Mouse (Mus musculus) testis, postnatal 14 days (tissue): Measurements from ENCODE around the gene Coa5.

Experiments used
- DNase-seq: peaks from one replicate; pipeline ENCODE4 v3.0.0; 2021; ENCODE audit warnings: low spot score

The Coa5 gene

GRCm38 (mm10) chr1:37429366-37430296 is at the start of gene Coa5, which contains the start of gene Unc50:
TSS of gene Coa5 (minus strand) at chr1:37430103.
TSS of gene Unc50 (plus strand) at chr1:37430139.
- peak; percentile 95 for DNase-seq

GRCm38 (mm10) chr1:37479074-37479473 is 49.2 kb upstream of the Coa5 start:
- DNase-seq = no peak

GRCm38 (mm10) chr1:37478416-37478815 is 48.5 kb upstream of the Coa5 start:
- DNase-seq = no peak

- no peak for DNase-seq
Measured at GRCm38 (mm10) chr1:37477928-37478327, 48.0 kb upstream of the Coa5 start.

GRCm38 (mm10) chr1:37477250-37477649 is 47.3 kb upstream of the Coa5 start:
- no peak for DNase-seq

GRCm38 (mm10) chr1:37475312-37475711 is 45.4 kb upstream of the Coa5 start:
- no peak for DNase-seq

- no peak for DNase-seq
Measured at GRCm38 (mm10) chr1:37474634-37475190, 44.8 kb upstream of the Coa5 start.

- DNase-seq = no peak
Measured at GRCm38 (mm10) chr1:37474046-37474445, 44.1 kb upstream of the Coa5 start.

GRCm38 (mm10) chr1:37473251-37473650 is 43.3 kb upstream of the Coa5 start:
- DNase-seq = no peak

GRCm38 (mm10) chr1:37471179-37472148 is 41.6 kb upstream of the Coa5 start:
- DNase-seq = no peak

GRCm38 (mm10) chr1:37469007-37469406 is 39.1 kb upstream of the Coa5 start:
- DNase-seq = no peak

GRCm38 (mm10) chr1:37467806-37468205 is 37.9 kb upstream of the Coa5 start:
- DNase-seq = no peak

GRCm38 (mm10) chr1:37466322-37466995 is 36.6 kb upstream of the Coa5 start:
- no peak for DNase-seq

- no peak for DNase-seq
Measured at GRCm38 (mm10) chr1:37464878-37465452, 35.1 kb upstream of the Coa5 start.

GRCm38 (mm10) chr1:37457546-37457945 is 27.6 kb upstream of the Coa5 start:
- DNase-seq = no peak

GRCm38 (mm10) chr1:37451270-37451669 is 21.4 kb upstream of the Coa5 start:
- no peak for DNase-seq

- DNase-seq = no peak
Measured at GRCm38 (mm10) chr1:37448361-37449095, 18.6 kb upstream of the Coa5 start.

- DNase-seq = no peak
Measured at GRCm38 (mm10) chr1:37442848-37443835, 13.2 kb upstream of the Coa5 start.

GRCm38 (mm10) chr1:37436419-37436818 is 6.5 kb upstream of the Coa5 start:
- DNase-seq = no peak
